Mouse (Mus musculus): ENCODE results near the gene Cic.

Gene Cic

GRCm38 (mm10) chr7:25341000-25341784, 73.7 kb downstream of the Cic start:
- in situ Hi-C loops (cut with MboI, MseI), result no loop called here
